Mouse (Mus musculus) embryonic facial prominence, embryonic 11.5 days (tissue): ENCODE measurements around the gene Traf6. TPM values are rescaled to one million over a fixed set of nuclear protein-coding genes. Genes with fewer than 3 reads are reported as not detected.

Experiments used
- ATAC-seq: fragments of 200-750 bp; cut with Nextera tagmentation; replicated peaks from 2 replicates; pipeline ENCODE4 v1.8.0; 2017; ENCODE audit warnings: low read depth; ENCODE audit not compliant: insufficient number of reproducible peaks, low FRiP score, low TSS enrichment
- DNase-seq: peaks from one replicate; pipeline ENCODE4 v3.0.0-alpha.2; 2015; ENCODE audit warnings: low spot score
- H3K27ac ChIP-seq: fragments of 300-500 bp; sonication (generic); replicated peaks from 2 replicates; pipeline ENCODE4 v1.5.1; 2014; ENCODE audit warnings: mild to moderate bottlenecking, low read depth, low read length, control low read depth
- H3K27me3 ChIP-seq: fragments of 300-500 bp; sonication (generic); 2 replicates; pipeline ENCODE4 v1.6.1; 2014; ENCODE audit warnings: mild to moderate bottlenecking, low read length, moderate library complexity, mixed read lengths; ENCODE audit not compliant: control insufficient read depth, insufficient read depth
- H3K36me3 ChIP-seq: fragments of 300-500 bp; sonication (generic); replicated peaks from 2 replicates; pipeline ENCODE4 v1.6.1; 2014; ENCODE audit warnings: low read depth, mild to moderate bottlenecking, low read length, moderate library complexity, mixed read lengths; ENCODE audit not compliant: control insufficient read depth, insufficient read depth
- H3K4me1 ChIP-seq: fragments of 300-500 bp; sonication (generic); 2 replicates; pipeline ENCODE4 v1.6.1; 2014; ENCODE audit warnings: low read length, mixed read lengths; ENCODE audit not compliant: control insufficient read depth, insufficient read depth
- H3K4me2 ChIP-seq: fragments of 300-500 bp; sonication (generic); 2 replicates; pipeline ENCODE4 v1.6.1; 2014; ENCODE audit warnings: low read depth, mild to moderate bottlenecking, control low read depth, low read length, moderate library complexity
- H3K4me3 ChIP-seq: fragments of 300-500 bp; sonication (generic); 2 replicates; pipeline ENCODE4 v1.5.1; 2014; ENCODE audit warnings: low read depth, low read length, control low read depth
- H3K9ac ChIP-seq: fragments of 300-500 bp; sonication (generic); replicated peaks from 2 replicates; pipeline ENCODE4 v1.6.1; 2014; ENCODE audit warnings: mild to moderate bottlenecking, control low read depth, low read length
- H3K9me3 ChIP-seq: fragments of 300-500 bp; sonication (generic); replicated peaks from 2 replicates; pipeline ENCODE4 v1.6.1; 2016; ENCODE audit warnings: mild to moderate bottlenecking, low read length, inconsistent platforms, mixed read lengths; ENCODE audit not compliant: control insufficient read depth
- WGBS: fragments of 180-500 bp; shearing (Covaris S2); extraction: QIAGEN DNeasy Blood & Tissue Kit; methylation state at CpG from one replicate; pipeline ENCODE4 v1.1.7; 2014; 5-methylcytosine and 5-hydroxymethylcytosine counted together
- polyA plus RNA-seq: library from polyadenylated mRNA; unstranded; fragments of >200 nt; fragmentation: Nextera tagmentation; extraction: Ambion mirVana; gene quantifications from 2 replicates; pipeline ENCODE4 v1.2.1, GENCODE M21; 2014

Gene Traf6
- polyA plus RNA-seq, 1 experiment from 2014 or later, result 20.6 TPM

DNA sequence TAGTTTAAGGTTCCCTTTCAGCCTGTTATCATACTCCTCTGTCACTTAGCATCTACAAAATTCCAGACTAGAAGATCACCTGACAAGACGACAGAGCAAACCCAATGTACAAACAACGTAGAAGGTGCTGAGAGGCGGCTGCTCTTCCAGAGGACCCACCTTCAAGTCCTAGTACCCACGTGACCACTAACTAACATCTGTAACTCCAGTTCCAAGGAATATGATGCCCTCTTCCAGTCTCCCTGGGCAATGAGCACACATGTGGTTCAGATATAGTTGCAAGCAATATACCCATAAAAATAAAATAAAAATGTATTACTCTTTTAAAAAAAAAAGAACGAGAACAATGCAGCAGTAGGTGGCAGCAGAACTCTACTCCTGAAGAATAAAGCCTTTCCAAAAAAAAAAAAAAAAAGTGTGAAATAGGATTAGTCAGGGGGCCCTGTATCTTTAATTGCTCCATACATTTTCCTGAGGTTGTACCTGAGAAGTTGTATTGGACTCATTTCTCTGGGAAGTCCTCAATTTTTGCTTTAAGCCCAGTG is 27.8 kb downstream of the Traf6 start:
- ATAC-seq (no peak), DNase-seq (peak; percentile 45)
- WGBS, result 53% methylated on average over 5 of the region's 5 CpGs
- H3K4me1 ChIP-seq, result no peaks in the 10 kb centered on the region
- H3K36me3 ChIP-seq, result no peaks in the 10 kb centered on the region
- no peaks in the 10 kb centered on the region for H3K27me3 ChIP-seq
- no peak overlapping the region for H3K4me2 ChIP-seq
- no peak overlapping the region for H3K4me3 ChIP-seq
- H3K27ac ChIP-seq, result no peak overlapping the region
- no peaks in the 10 kb centered on the region for H3K9me3 ChIP-seq
- H3K9ac ChIP-seq, result no peak overlapping the region

DNA sequence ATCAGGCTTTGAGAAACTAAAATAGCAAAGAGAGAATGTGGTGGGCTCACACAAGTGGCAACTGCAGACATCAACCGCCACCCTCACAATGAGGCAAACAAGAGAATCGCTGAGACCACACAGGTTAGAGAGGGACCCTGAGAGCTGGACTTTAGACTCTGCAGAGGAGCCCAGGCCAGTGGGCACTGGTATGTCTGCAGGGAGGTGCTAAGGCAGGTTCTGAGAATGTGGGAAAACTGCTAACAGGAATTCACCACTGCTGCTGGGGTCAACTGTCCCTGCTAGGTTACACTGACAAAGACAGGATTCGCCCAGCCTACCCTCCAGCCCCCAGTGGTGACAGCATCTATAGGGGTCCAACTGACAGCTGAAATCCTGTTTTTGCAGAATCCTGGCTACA is 33.4 kb downstream of the Traf6 start:
- WGBS, result 84% methylated on average over 3 of the region's 3 CpGs
- Histone ChIP-seq H3K36me3 (no peaks in the 10 kb centered on the region), H3K9ac (no peak overlapping the region), H3K9me3 (no peaks in the 10 kb centered on the region), H3K27me3 (no peaks in the 10 kb centered on the region), H3K4me2 (no peak overlapping the region), H3K27ac (no peak overlapping the region), H3K4me1 (no peaks in the 10 kb centered on the region), H3K4me3 (no peak overlapping the region)
- ATAC-seq (no peak), DNase-seq (no peak)

DNA sequence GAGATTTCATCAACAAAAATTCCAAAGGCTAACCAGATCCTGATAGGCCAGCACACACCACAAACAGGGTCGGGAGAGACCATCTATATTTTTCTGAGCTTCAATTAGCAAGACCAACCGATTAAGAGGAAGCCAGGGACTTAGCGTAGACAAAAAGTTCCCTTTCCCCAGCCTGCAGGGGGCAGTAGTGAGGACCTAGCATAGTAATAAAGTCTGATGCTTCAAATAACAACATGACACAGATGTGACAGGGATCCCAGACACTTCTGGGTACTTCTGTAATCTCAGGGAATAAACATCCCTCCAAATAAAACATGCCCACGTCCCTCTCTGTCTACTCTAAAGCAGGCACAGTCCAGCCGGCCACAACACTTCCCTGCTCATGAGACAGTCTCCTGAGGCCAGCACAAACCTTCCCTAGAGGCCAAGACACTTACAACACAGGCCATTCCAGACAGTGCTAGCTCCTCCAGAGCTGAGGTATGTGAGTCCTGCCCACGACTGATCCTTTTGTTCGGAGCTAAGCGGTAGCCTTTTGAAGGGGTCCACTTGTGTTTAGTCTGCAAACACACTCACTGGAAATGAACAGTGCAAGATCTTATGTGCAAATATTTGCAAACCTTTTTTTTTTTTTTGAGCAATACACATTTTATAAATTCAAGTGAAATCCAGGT is 37.6 kb downstream of the Traf6 start:
- WGBS, result 76% methylated on average over 8 of the region's 8 CpGs
- Histone ChIP-seq H3K4me1 (no peaks in the 10 kb centered on the region), H3K4me3 (no peak overlapping the region), H3K9ac (no peak overlapping the region), H3K27me3 (no peaks in the 10 kb centered on the region), H3K27ac (no peak overlapping the region), H3K4me2 (no peak overlapping the region), H3K9me3 (no peaks in the 10 kb centered on the region), H3K36me3 (no peaks in the 10 kb centered on the region)
- no peak for ATAC-seq
- DNase-seq, result peak; percentile 39

DNA sequence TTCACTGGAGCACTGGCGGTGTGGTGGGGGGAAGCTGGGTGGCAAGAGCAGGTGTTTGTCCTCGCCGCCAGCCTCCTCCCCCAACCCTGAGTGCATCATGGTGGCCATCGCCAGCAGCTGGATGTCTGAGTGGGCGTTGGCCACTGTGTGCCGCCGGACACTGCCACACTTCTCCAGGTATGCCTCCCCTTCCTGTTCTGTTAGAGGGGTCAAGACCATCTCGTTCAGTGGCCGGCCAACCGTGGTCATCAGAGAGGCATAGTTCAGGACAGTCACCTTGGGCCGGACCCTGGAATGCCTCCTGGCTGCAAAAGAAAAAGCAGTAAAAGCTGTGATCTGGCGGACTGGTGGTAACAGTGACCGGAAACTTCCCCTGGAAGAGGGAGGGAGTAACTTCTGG is 38.9 kb downstream of the Traf6 start:
- H3K9ac ChIP-seq, result no peak overlapping the region
- no peak overlapping the region for H3K4me2 ChIP-seq
- peak; percentile 59; the same call in 1 of the 2 replicates for ATAC-seq
- DNase-seq, result no peak
- no peaks in the 10 kb centered on the region for H3K36me3 ChIP-seq
- no peak overlapping the region for H3K27ac ChIP-seq
- 95% methylated on average over 13 of the region's 13 CpGs for WGBS
- H3K27me3 ChIP-seq, result no peaks in the 10 kb centered on the region
- no peaks in the 10 kb centered on the region for H3K4me1 ChIP-seq
- no peak overlapping the region for H3K4me3 ChIP-seq
- no peaks in the 10 kb centered on the region for H3K9me3 ChIP-seq

GRCm38 (mm10) chr2:101721835-101722234 is 43.6 kb downstream of the Traf6 start:
- H3K9ac ChIP-seq, result no peak overlapping the region
- no peak overlapping the region for H3K4me2 ChIP-seq
- 80% methylated on average over 4 of the region's 4 CpGs for WGBS
- H3K36me3 ChIP-seq, result no peaks in the 10 kb centered on the region
- no peaks in the 10 kb centered on the region for H3K4me1 ChIP-seq
- no peak overlapping the region for H3K27ac ChIP-seq
- DNase-seq, result no peak
- H3K27me3 ChIP-seq, result no peaks in the 10 kb centered on the region
- no peaks in the 10 kb centered on the region for H3K9me3 ChIP-seq
- no peak overlapping the region for H3K4me3 ChIP-seq
- no peak for ATAC-seq

DNA sequence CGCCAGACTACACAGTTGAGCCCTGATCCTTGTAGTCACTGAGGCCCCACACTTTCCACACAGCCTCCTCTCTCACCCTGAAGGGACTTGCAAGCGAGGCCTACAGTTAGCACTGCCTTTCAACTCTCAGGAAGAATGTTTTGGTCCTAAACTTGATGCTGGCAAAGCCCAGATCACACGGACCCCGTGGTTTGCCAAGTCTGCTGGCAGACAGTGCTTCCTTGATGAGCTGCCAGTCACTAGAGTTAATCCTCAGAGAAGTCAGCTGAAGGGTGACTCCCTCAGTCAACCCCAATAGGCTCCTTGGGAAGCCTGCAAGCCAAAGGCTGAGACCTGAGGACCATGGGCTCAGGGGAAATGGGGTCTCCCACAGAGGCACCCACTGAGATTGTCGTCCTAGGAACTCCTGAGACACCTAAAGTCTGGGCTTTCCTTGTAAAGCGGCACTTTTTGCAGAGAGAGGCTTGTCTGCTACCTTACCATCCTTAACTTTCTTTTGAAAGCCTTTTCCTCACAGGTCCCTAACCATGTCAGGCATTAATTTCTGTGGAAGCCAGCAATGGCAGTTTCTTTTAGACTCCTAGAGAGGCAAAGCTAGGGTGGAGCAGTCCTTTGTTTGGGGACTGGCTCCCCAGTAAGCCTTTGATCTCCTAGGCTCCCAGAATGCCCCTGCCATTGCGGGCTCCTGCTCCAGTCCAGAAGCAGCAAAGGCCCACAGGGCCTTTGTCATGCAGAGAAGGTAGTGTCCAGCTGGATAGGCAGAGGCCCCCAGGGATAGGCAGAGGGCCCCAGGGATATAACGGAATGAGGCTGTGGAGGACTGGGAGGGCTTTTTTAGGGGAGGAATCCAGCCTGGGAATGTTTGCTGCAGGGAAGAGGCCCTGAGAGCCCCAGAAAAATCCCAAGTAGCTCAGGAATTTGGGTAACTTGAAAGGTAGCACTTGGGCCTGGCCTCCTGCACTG is 44.4 kb downstream of the Traf6 start:
- no peaks in the 10 kb centered on the region for H3K36me3 ChIP-seq
- no peaks in the 10 kb centered on the region for H3K27me3 ChIP-seq
- H3K4me1 ChIP-seq, result no peaks in the 10 kb centered on the region
- DNase-seq (peak; percentile 45), ATAC-seq (peak; percentile 84)
- no peak overlapping the region for H3K4me2 ChIP-seq
- H3K9me3 ChIP-seq, result no peaks in the 10 kb centered on the region
- WGBS, result 34% methylated on average over 8 of the region's 8 CpGs
- peak overlapping the region; percentile 22; the same call in 1 of the 2 replicates for H3K27ac ChIP-seq
- 0 out of 2 replicates have a peak overlapping the region, but pooled peaks have one; percentile 30 for H3K9ac ChIP-seq
- H3K4me3 ChIP-seq, result no peak overlapping the region

DNA sequence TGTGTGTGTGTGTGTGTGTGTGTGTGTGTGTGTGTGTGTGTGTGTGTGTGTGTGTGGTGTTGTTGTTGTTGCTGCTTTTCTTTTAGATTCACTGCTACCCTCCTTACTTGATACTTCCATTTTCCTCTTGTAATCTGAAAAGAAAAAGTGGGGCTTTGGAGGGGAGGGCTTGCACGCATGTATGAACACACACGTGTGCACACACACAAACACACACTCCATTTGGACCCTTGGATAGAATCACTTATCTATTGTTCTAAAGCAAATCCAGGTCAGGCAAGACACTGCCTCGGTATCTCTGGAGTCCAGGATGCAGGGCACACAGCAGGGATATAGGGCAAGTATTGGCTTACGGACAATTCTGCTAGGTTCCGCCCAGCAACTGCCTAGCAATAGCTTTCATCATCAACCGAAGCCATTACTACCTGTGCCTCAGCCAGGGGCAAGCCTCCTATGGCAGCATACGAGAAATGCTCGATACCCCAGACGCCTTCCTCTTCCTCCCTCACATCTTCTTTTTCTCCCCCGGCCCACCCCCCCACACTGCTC is 45.2 kb downstream of the Traf6 start:
- H3K27ac ChIP-seq, result no peak overlapping the region
- H3K4me3 ChIP-seq, result no peak overlapping the region
- no peaks in the 10 kb centered on the region for H3K9me3 ChIP-seq
- no peaks in the 10 kb centered on the region for H3K36me3 ChIP-seq
- ATAC-seq (no peak; the same call in 1 of the 2 replicates), DNase-seq (no peak)
- no peaks in the 10 kb centered on the region for H3K27me3 ChIP-seq
- H3K9ac ChIP-seq, result no peak overlapping the region
- WGBS, result 60% methylated on average over 10 of the region's 10 CpGs
- no peak overlapping the region for H3K4me2 ChIP-seq
- no peaks in the 10 kb centered on the region for H3K4me1 ChIP-seq
